Mouse (Mus musculus) fibroblast of lung, adult 2 months (primary cell): ENCODE measurements around the gene Timm8a2.

Source experiments
- DNase-seq: peaks from one replicate; pipeline ENCODE4 v3.0.0-alpha.2; 2011; ENCODE audit warnings: low read depth

The Timm8a2 gene

GRCm38 (mm10) chr14:122034451-122034850, at the start of gene Timm8a2:
Gene Timm8a2 (plus strand): TSS chr14:122034674.
- DNase-seq, result no peak

GRCm38 (mm10) chr14:121985477-121985876, 49.0 kb upstream of the Timm8a2 start:
- no peak for DNase-seq

GRCm38 (mm10) chr14:121986028-121986427, 48.4 kb upstream of the Timm8a2 start:
- no peak for DNase-seq

- DNase-seq, result no peak
These were observed 47.2 kb upstream of the Timm8a2 start for GRCm38 (mm10) chr14:121987287-121987686.

- DNase-seq, result no peak
These were observed 46.8 kb upstream of the Timm8a2 start for GRCm38 (mm10) chr14:121987691-121988090.

GRCm38 (mm10) chr14:121989331-121989730, 45.1 kb upstream of the Timm8a2 start:
- DNase-seq, result no peak

GRCm38 (mm10) chr14:121989869-121990268, 44.6 kb upstream of the Timm8a2 start:
- no peak for DNase-seq

- DNase-seq, result no peak
These were observed 43.6 kb upstream of the Timm8a2 start for GRCm38 (mm10) chr14:121990897-121991296.

GRCm38 (mm10) chr14:121991921-121992320, 42.6 kb upstream of the Timm8a2 start:
- DNase-seq, result peak; percentile 14

- no peak for DNase-seq
These were observed 41.8 kb upstream of the Timm8a2 start for GRCm38 (mm10) chr14:121992395-121993280.

GRCm38 (mm10) chr14:121993616-121994015, 40.9 kb upstream of the Timm8a2 start:
- no peak for DNase-seq

GRCm38 (mm10) chr14:121994171-121994700, 40.2 kb upstream of the Timm8a2 start:
- no peak for DNase-seq

GRCm38 (mm10) chr14:121994846-121995556, 39.5 kb upstream of the Timm8a2 start:
- DNase-seq, result no peak

GRCm38 (mm10) chr14:121995557-121995870, 39.0 kb upstream of the Timm8a2 start:
- DNase-seq, result no peak

GRCm38 (mm10) chr14:121996786-121997185, 37.7 kb upstream of the Timm8a2 start:
- no peak for DNase-seq

GRCm38 (mm10) chr14:121999455-121999854, 35.0 kb upstream of the Timm8a2 start:
- no peak for DNase-seq

GRCm38 (mm10) chr14:122000346-122001105, 33.9 kb upstream of the Timm8a2 start:
- DNase-seq, result no peak

GRCm38 (mm10) chr14:122002224-122002623, 32.2 kb upstream of the Timm8a2 start:
- DNase-seq, result no peak

GRCm38 (mm10) chr14:122003812-122004211, 30.7 kb upstream of the Timm8a2 start:
- no peak for DNase-seq

- no peak for DNase-seq
These were observed 26.2 kb upstream of the Timm8a2 start for GRCm38 (mm10) chr14:122008261-122008660.

- no peak for DNase-seq
These were observed 25.0 kb upstream of the Timm8a2 start for GRCm38 (mm10) chr14:122009502-122009901.

GRCm38 (mm10) chr14:122010301-122010700, 24.2 kb upstream of the Timm8a2 start:
- DNase-seq, result peak; percentile 8
